Mouse (Mus musculus): ENCODE measurements at regions not wholly inside any gene's neighbourhood (a gene's known extent, or its start where the extent isn't known, plus 50 kb on each side); places are given as distances from the start of the nearest gene placed in this dataset.
A peak's percentile ranks its signal among the peaks of the same experiment; 100 is the strongest.

DNA sequence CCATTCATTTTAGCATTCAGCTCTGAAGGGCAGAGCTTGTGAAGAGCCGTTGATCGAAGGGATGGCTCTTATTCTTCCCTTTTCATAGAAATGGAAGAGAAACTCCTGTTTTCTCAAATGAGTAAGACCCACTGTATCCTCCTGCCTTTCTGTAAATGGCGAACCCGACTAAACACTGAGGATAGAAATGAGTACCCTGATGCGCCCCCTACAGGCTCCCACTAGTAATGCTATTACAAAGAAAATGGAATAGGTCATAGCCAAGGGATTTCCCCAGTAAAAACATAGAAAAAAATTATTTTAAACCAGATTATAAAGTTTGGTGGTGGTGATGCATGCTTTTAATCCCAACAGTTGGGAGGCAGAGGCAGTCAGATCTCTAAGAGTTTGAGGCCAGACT lies 162.1 kb downstream of the Etnk1 start:
- TF ChIP-seq CTCF (IDR thresholded peaks at IDR 0.05; ENCODE audit: borderline replicate concordance, extremely low read depth, insufficient read depth, insufficient read length) (peak; percentile 19; the same call in 1 of the 2 replicates), POLR2A (IDR thresholded peaks at IDR 0.05; ENCODE audit: borderline replicate concordance, extremely low read depth, insufficient read depth, insufficient read length, poor library complexity, severe bottlenecking) (no peak)
- no peak for DNase-seq (ENCODE audit: low read depth)

DNA sequence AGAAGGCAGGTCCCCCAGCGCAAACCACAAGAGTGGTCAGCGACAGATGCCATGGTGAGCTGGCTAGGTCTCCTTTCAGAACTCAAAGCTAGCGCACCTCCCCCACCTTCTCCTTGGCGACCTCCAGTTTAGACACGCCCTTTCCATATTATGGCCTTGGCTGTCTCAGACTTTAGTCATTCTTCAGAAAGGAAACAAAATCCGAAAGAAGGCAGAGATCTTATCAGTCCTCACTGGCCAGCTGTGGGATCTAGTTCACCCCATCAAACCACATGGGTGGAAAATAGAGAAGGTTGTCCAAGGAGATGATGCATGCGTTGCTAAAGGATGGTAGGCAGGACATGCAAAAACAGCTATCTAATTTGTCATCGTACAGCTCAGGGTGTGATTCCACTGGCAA lies 166.5 kb downstream of the Etnk1 start:
- no peak for DNase-seq (ENCODE audit: low read depth)
- TF ChIP-seq CTCF (IDR thresholded peaks at IDR 0.05; ENCODE audit: borderline replicate concordance, extremely low read depth, insufficient read depth, insufficient read length) = no peak
- no peak for TF ChIP-seq POLR2A (IDR thresholded peaks at IDR 0.05; ENCODE audit: borderline replicate concordance, extremely low read depth, insufficient read depth, insufficient read length, poor library complexity, severe bottlenecking)

DNA sequence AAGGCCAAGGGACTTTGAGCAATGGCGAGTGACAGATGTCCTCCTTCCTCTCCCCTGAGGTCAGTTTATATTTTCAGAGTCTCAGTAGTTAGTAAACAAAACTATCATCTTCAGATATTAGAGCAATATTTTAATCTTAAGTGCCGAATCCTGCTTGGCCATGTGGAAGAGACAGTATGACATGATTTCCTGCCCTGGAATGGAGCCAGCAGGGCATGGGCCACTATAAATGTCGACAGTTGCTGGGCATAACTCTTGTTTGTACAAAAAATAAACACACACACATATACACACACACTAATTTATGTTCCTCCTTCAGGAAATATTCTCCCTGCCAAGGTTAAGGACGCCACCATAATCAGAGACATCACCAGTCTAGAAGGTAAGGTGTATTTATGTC lies 169.6 kb downstream of the Etnk1 start:
- TF ChIP-seq CTCF (IDR thresholded peaks at IDR 0.05; ENCODE audit: borderline replicate concordance, extremely low read depth, insufficient read depth, insufficient read length) = no peak
- no peak for TF ChIP-seq POLR2A (IDR thresholded peaks at IDR 0.05; ENCODE audit: borderline replicate concordance, extremely low read depth, insufficient read depth, insufficient read length, poor library complexity, severe bottlenecking)
- DNase-seq (ENCODE audit: low read depth) = no peak

DNA sequence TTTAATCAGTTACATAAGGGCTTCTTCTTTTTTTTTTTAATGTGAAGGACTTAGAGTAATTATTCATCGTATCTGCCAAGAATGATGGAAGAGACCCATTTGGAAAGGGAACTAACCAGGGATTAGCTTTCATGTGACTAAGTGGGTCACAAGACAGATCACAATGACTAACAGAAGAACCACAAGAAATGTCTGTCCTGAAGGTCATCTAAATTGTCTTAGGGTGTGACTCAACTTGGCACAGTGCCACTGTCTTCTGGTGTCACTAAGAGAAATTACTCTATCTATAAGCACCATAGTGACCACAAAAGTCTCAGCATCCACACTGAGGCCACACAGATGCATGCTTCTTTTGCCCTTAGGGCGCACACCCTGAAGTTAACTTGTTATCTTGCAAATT lies 182.0 kb downstream of the Etnk1 start:
- no peak for DNase-seq (ENCODE audit: low read depth)
- no peak for TF ChIP-seq CTCF (IDR thresholded peaks at IDR 0.05; ENCODE audit: borderline replicate concordance, extremely low read depth, insufficient read depth, insufficient read length)
- no peak for TF ChIP-seq POLR2A (IDR thresholded peaks at IDR 0.05; ENCODE audit: borderline replicate concordance, extremely low read depth, insufficient read depth, insufficient read length, poor library complexity, severe bottlenecking)

DNA sequence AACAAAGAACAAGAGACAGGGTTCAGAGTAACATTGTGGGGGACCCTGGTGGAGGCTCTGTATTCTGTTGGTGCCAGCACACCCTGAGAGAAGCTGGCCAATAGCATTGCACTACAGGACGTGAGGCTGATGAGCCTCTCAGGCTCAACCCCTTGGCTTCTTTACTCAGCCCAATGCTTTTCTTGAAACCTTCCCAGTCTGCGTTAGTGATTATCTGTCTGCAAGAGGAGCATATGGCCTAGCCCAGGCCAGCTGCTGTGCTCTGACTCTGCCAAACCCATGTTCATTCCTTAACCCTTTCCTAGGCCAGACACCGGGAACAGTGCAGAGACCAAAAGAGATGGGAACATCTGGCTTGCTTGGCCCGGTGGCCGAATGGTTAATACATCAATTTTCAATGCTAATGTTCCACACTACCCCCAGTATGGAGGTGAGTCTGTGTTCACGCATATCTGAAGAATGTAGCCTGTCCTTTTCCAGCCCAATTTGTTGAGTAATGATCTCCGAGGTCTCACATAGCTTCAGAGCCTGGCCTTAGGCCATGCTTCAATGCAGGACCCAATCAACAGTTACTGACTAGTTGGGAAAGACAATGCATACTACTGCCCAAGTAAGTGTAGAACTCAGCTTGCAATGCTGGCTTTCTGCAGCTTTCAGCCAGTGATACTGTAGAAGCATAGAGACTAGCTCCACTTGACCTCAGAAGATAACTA lies 192.5 kb downstream of the Etnk1 start:
- TF ChIP-seq CTCF (IDR thresholded peaks at IDR 0.05; ENCODE audit: borderline replicate concordance, extremely low read depth, insufficient read depth, insufficient read length) (no peak), POLR2A (IDR thresholded peaks at IDR 0.05; ENCODE audit: borderline replicate concordance, extremely low read depth, insufficient read depth, insufficient read length, poor library complexity, severe bottlenecking) (no peak)
- DNase-seq (ENCODE audit: low read depth) = peak; percentile 91

DNA sequence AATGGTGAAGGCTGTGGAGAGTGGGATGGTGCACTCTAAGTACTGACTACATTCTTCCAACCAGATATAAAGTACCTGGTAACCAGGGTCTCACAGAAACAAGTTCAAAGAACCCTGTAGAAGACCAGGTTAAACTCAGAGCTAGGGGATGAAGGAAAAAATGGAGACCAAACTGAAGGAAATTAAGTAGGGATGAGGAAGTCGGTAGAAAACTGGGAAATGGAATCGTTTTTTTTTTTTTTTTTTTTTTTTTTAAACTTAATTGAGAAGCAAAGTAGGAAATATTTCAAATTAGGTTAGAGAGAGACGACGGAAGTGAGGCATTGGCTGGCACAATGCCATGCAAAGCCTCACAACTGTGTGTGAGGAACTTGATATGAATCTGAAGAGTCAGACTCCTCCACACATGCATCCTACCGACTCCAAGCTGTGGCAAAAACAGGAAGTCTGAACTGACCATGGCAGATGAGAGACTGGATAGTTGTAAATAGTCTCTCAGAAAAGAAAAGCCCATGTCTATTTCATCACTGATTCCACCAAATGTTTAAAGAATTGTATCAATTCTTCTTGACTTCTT lies 194.2 kb downstream of the Etnk1 start:
- no peak for TF ChIP-seq POLR2A (IDR thresholded peaks at IDR 0.05; ENCODE audit: borderline replicate concordance, extremely low read depth, insufficient read depth, insufficient read length, poor library complexity, severe bottlenecking)
- DNase-seq (ENCODE audit: low read depth) = no peak

DNA sequence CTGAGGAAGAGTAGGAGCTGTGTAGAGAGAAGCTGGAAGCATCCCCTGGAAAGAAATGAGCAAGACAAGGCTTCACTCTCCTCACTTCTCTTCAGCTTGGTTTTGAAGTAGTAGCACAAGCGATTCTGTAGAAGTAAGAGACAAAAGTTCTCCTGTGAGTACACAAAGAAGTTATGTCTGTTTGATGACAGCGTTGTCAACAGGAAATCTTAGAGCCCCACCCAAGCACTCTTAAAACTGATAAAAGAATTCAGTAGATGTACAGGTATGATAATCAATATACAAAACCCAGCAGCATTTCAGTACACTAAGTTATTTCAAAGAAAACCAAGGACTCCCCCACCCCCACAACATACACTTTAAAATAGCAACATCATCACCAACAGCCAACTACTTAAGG lies 194.9 kb downstream of the Etnk1 start:
- TF ChIP-seq CTCF (IDR thresholded peaks at IDR 0.05; ENCODE audit: borderline replicate concordance, extremely low read depth, insufficient read depth, insufficient read length) = no peak
- DNase-seq (ENCODE audit: low read depth) = no peak

DNA sequence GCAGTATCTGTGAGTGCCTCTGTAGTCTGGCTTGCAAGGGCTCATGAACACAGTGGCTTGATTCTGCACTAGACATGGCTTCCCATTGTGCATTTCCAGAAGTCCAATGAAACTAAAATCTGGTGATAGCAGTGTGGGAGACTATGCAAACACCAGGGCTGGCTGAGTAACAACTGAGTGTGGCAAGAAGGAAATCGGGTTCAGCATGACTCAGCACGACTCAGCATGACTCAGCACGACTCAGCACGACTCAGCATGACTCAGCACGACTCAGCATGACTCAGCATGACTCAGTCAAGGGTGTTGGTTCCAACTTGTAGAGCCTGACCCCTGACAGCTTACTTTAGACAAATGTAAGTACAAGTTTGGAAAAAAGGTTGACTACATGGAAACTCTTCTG lies 198.8 kb downstream of the Etnk1 start:
- TF ChIP-seq CTCF (IDR thresholded peaks at IDR 0.05; ENCODE audit: borderline replicate concordance, extremely low read depth, insufficient read depth, insufficient read length) (no peak), POLR2A (IDR thresholded peaks at IDR 0.05; ENCODE audit: borderline replicate concordance, extremely low read depth, insufficient read depth, insufficient read length, poor library complexity, severe bottlenecking) (no peak)

DNA sequence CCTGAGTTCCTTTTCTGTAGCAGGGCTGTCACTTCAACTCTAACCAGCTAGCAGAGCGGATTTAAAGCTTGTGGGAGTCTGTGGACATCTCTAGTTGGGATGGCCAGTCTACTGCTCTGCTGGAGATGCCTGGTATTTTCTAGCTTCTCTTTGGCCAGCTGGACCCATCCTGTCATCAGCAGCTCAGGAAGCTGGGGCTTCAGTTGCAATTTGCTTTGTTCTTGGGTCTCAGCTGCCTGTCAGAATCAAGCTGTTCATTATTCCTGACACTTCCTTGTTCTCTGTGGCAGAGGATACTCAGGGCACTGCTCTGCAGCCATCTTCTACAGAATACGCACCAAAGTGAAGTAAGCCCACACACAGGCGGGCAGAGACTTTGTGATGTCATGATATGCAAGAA lies 200.8 kb downstream of the Etnk1 start:
- TF ChIP-seq POLR2A (IDR thresholded peaks at IDR 0.05; ENCODE audit: borderline replicate concordance, extremely low read depth, insufficient read depth, insufficient read length, poor library complexity, severe bottlenecking) (no peak), CTCF (IDR thresholded peaks at IDR 0.05; ENCODE audit: borderline replicate concordance, extremely low read depth, insufficient read depth, insufficient read length) (no peak)
- no peak for DNase-seq (ENCODE audit: low read depth)

More for the DNA sequence above, 198.8 kb downstream of the Etnk1 start:
- no peak for DNase-seq (ENCODE audit: low read depth)

DNA sequence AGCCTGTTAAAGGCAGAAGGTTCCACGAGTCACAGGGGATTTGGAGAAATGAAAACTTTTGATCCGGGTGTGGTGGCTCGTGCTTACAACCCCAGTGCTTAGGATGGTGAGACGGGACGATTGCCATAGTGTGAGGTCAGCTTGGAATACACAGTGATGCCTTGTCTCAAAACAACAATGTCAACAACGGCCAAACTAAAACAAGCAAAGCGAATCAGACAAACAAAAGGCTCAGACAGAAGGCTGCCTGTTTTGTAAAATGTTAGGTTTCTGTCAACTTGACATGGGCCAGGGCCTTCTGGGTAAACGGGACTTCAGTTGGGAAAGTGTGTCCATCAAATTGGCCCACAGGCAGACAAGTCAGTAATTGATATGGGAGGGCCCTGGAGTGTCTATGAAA lies 201.6 kb downstream of the Etnk1 start:
- TF ChIP-seq CTCF (IDR thresholded peaks at IDR 0.05; ENCODE audit: borderline replicate concordance, extremely low read depth, insufficient read depth, insufficient read length) = no peak
- no peak for TF ChIP-seq POLR2A (IDR thresholded peaks at IDR 0.05; ENCODE audit: borderline replicate concordance, extremely low read depth, insufficient read depth, insufficient read length, poor library complexity, severe bottlenecking)

DNA sequence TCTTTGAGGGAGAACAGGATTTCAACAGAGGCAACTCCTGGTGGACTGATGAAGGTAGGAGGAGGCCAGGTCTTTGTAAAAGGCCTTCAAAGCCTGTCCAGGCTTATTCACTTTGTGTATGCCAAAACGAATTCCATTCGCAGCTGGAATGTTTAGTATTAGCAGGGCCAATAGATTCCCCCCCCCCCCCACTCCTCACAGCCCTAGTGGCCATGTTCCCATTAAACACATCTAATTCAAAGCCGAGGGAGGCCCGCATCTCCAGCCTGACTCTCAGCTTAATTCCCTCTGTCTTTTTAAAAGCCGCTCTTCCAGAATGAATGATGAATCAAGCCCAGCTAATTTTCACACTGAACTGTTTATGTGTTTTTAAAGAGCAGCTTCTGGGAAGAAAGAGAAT lies 205.5 kb downstream of the Etnk1 start:
- no peak for TF ChIP-seq POLR2A (IDR thresholded peaks at IDR 0.05; ENCODE audit: borderline replicate concordance, extremely low read depth, insufficient read depth, insufficient read length, poor library complexity, severe bottlenecking)
- peak; percentile 22; the same call in 1 of the 2 replicates for TF ChIP-seq CTCF (IDR thresholded peaks at IDR 0.05; ENCODE audit: borderline replicate concordance, extremely low read depth, insufficient read depth, insufficient read length)
- peak; percentile 68 for DNase-seq (ENCODE audit: low read depth)

More for the DNA sequence above, 201.6 kb downstream of the Etnk1 start:
- DNase-seq (ENCODE audit: low read depth) = no peak

DNA sequence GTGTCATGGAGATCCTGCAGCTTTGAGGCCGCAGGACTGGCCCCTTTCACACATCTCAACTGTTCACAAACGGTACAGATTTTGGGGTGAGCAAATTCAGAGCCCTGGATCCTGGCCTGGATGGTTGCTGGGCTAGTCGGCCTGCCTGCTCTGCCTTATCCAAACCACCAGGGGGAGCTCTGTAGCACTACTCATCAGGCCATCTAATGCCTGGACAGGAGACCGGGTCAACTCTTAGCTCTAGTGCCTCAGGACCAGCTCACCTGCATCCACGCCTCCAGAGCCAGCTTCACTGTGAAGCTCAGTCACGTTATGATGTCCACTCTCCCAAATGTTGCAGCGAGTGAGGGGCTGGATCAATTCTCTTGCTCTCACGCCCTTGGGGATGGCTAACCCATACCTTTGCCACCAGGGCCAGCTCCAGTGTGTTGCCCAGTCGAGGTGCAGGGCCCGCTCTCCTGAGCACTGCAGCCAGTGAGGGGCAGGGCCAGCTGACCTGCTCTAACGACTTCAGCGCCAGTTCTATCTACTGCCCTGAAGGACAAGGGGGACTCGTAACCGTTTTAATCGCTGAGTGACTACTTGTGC lies 206.8 kb downstream of the Etnk1 start:
- TF ChIP-seq CTCF (IDR thresholded peaks at IDR 0.05; ENCODE audit: borderline replicate concordance, extremely low read depth, insufficient read depth, insufficient read length) (peak; percentile 89), POLR2A (IDR thresholded peaks at IDR 0.05; ENCODE audit: borderline replicate concordance, extremely low read depth, insufficient read depth, insufficient read length, poor library complexity, severe bottlenecking) (no peak)
- peak; percentile 64 for DNase-seq (ENCODE audit: low read depth)

Data from brain, embryonic 14.5 days (tissue).